Mouse (Mus musculus): ENCODE data around the gene Pik3r4. TPM values are rescaled to one million over a fixed set of nuclear protein-coding genes. Genes with fewer than 3 reads are reported as not detected.

Pik3r4 gene
- polyA plus RNA-seq (2012; rRNA removed; ENCODE audit: low replicate concordance): 18.7 and 30.6 TPM in 2 replicates

GRCm38 (mm10) chr9:105642460-105643371, at the start of gene Pik3r4:
Pik3r4 (plus strand) TSS chr9:105642978.

Other genes starting within 250 kb of the Pik3r4 start
- gene Aste1, start 247.6 kb upstream of the Pik3r4 start, polyA plus RNA-seq (2012; rRNA removed; ENCODE audit: low replicate concordance): 6.6 and 7.7 TPM in 2 replicates
- gene Nek11, start 247.5 kb upstream of the Pik3r4 start, polyA plus RNA-seq (2012; rRNA removed; ENCODE audit: low replicate concordance): 0.06 TPM in 1 of 2 replicates, not detected in the other
- 34.2 and 70.1 TPM in 2 replicates for gene Atp2c1, start 115.7 kb upstream of the Pik3r4 start, polyA plus RNA-seq (2012; rRNA removed; ENCODE audit: low replicate concordance)
- gene Col6a6, start 185.2 kb downstream of the Pik3r4 start, polyA plus RNA-seq (2012; rRNA removed; ENCODE audit: low replicate concordance): 2.1 and 20.1 TPM in 2 replicates